Mouse (Mus musculus) olfactory bulb, adult 2 months (tissue): ENCODE data around the gene Elk3.

ENCODE experiments used
- CTCF ChIP-seq: fragments of 200-500 bp; IDR thresholded peaks from 2 replicates; pipeline ENCODE4 v1.5.1; 2012; ENCODE audit warnings: low read depth, mild to moderate bottlenecking, low read length, moderate library complexity; ENCODE audit not compliant: insufficient read depth
- POLR2A ChIP-seq: fragments of 200-500 bp; IDR thresholded peaks from 2 replicates; pipeline ENCODE4 v1.6.1; 2012; ENCODE audit warnings: mild to moderate bottlenecking, low read depth, low read length, moderate library complexity; ENCODE audit not compliant: insufficient read depth

DNA sequence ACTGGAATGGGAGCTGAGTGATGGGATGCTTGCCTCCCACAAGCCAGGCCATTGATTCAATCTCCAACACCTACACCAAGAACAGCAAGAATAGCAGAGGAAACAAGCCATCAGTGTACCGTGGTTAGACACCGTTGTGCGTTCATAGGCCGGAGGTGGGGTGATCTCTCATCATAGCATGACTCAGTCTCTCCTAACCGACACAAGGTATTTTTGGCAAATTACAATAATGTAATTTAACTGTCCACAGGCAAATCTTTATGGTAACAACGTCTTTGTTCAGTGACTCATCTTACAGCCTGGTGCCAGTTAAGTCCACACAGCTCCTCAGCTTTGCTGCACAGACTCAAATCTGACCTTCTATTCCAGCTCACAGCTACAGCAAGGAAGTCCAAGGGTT, 32.5 kb upstream of the Elk3 start:
- no peak for TF ChIP-seq POLR2A
- no peak for TF ChIP-seq CTCF
